Mouse (Mus musculus) embryonic fibroblast, embryonic 13.5 days (primary cell): ENCODE measurements at regions not wholly inside any gene's neighbourhood (a gene's known extent, or its start where the extent isn't known, plus 50 kb on each side); places are given as distances from the start of the nearest gene placed in this dataset.

ENCODE experiments used
- H3K27ac ChIP-seq: 2 replicates; pipeline ENCODE4 v1.5.1; 2012; ENCODE audit warnings: low read length, control low read depth, inconsistent platforms; ENCODE audit not compliant: insufficient read depth
- H3K4me1 ChIP-seq: 2 replicates; pipeline ENCODE4 v1.6.1; 2011; ENCODE audit warnings: low read length; ENCODE audit not compliant: control insufficient read depth, insufficient read depth
- H3K4me3 ChIP-seq: 2 replicates; pipeline ENCODE4 v1.5.1; 2011; ENCODE audit warnings: mild to moderate bottlenecking, control low read depth, low read length; ENCODE audit not compliant: insufficient read depth
- CTCF ChIP-seq: IDR thresholded peaks from 2 replicates; pipeline ENCODE4 v1.5.1; 2011; ENCODE audit warnings: mild to moderate bottlenecking, control low read depth, low read length, moderate library complexity, borderline replicate concordance; ENCODE audit not compliant: insufficient read depth
- POLR2A ChIP-seq: IDR thresholded peaks from 2 replicates; pipeline ENCODE4 v1.6.1; 2011; ENCODE audit warnings: low read depth, mild to moderate bottlenecking, control low read depth, low read length, moderate library complexity

- Histone ChIP-seq H3K4me1 (0 out of 2 replicates have a peak, but pooled peaks cover 3% of the 10 kb centered on the region), H3K27ac (no peak overlapping the region), H3K4me3 (no peak overlapping the region)
- TF ChIP-seq CTCF = no peak
- TF ChIP-seq POLR2A = no peak
These were observed 154.5 kb upstream of the Kbtbd8 start for GRCm38 (mm10) chr6:94962411-94963087.

GRCm38 (mm10) chr6:94961821-94962220 is 155.2 kb upstream of the Kbtbd8 start:
- Histone ChIP-seq H3K4me1 (0 out of 2 replicates have a peak, but pooled peaks cover 2% of the 10 kb centered on the region), H3K27ac (no peak overlapping the region), H3K4me3 (no peak overlapping the region)
- TF ChIP-seq CTCF = no peak
- TF ChIP-seq POLR2A = no peak

- Histone ChIP-seq H3K4me1 (no peaks in the 10 kb centered on the region), H3K27ac (no peak overlapping the region), H3K4me3 (no peak overlapping the region)
- TF ChIP-seq CTCF (no peak), POLR2A (no peak)
These were observed 159.1 kb upstream of the Kbtbd8 start for GRCm38 (mm10) chr6:94957990-94958389.

- no peaks in the 10 kb centered on the region for H3K4me1 ChIP-seq
- H3K27ac ChIP-seq = no peak overlapping the region
- H3K4me3 ChIP-seq = no peak overlapping the region
- TF ChIP-seq POLR2A (no peak), CTCF (no peak)
These were observed 159.8 kb upstream of the Kbtbd8 start for GRCm38 (mm10) chr6:94957172-94957668.

- TF ChIP-seq CTCF (no peak), POLR2A (no peak)
- Histone ChIP-seq H3K27ac (no peak overlapping the region), H3K4me3 (no peak overlapping the region), H3K4me1 (no peaks in the 10 kb centered on the region)
These were observed 162.5 kb upstream of the Kbtbd8 start for GRCm38 (mm10) chr6:94954580-94954979.

GRCm38 (mm10) chr6:94953658-94954057 is 163.4 kb upstream of the Kbtbd8 start:
- TF ChIP-seq POLR2A = no peak
- no peak for TF ChIP-seq CTCF
- Histone ChIP-seq H3K4me1 (no peaks in the 10 kb centered on the region), H3K4me3 (no peak overlapping the region), H3K27ac (no peak overlapping the region)

- Histone ChIP-seq H3K27ac (no peak overlapping the region), H3K4me3 (no peak overlapping the region), H3K4me1 (no peaks in the 10 kb centered on the region)
- TF ChIP-seq CTCF = no peak
- no peak for TF ChIP-seq POLR2A
These were observed 164.9 kb upstream of the Kbtbd8 start for GRCm38 (mm10) chr6:94951971-94952768.

GRCm38 (mm10) chr6:94950944-94951343 is 166.1 kb upstream of the Kbtbd8 start:
- TF ChIP-seq CTCF (no peak), POLR2A (no peak)
- no peak overlapping the region for H3K4me3 ChIP-seq
- H3K27ac ChIP-seq = no peak overlapping the region
- H3K4me1 ChIP-seq = no peaks in the 10 kb centered on the region

GRCm38 (mm10) chr6:94950319-94950718 is 166.7 kb upstream of the Kbtbd8 start:
- TF ChIP-seq POLR2A (no peak), CTCF (no peak)
- no peak overlapping the region for H3K4me3 ChIP-seq
- no peak overlapping the region for H3K27ac ChIP-seq
- H3K4me1 ChIP-seq = no peaks in the 10 kb centered on the region
